Mouse (Mus musculus) testis, adult 2 months (tissue): Measurements from ENCODE around the gene Folr2.

Experiments
- CTCF ChIP-seq: fragments of 200-500 bp; IDR thresholded peaks from 2 replicates; pipeline ENCODE4 v1.5.1; 2012; ENCODE audit warnings: low read depth, mild to moderate bottlenecking, inconsistent platforms, low read length, moderate library complexity; ENCODE audit not compliant: control insufficient read depth, insufficient read depth, insufficient replicate concordance
- POLR2A ChIP-seq: fragments of 200-500 bp; IDR thresholded peaks from 2 replicates; pipeline ENCODE4 v1.6.1; 2012; ENCODE audit warnings: low read depth, mild to moderate bottlenecking, inconsistent platforms, low read length, moderate library complexity; ENCODE audit not compliant: control insufficient read depth

DNA sequence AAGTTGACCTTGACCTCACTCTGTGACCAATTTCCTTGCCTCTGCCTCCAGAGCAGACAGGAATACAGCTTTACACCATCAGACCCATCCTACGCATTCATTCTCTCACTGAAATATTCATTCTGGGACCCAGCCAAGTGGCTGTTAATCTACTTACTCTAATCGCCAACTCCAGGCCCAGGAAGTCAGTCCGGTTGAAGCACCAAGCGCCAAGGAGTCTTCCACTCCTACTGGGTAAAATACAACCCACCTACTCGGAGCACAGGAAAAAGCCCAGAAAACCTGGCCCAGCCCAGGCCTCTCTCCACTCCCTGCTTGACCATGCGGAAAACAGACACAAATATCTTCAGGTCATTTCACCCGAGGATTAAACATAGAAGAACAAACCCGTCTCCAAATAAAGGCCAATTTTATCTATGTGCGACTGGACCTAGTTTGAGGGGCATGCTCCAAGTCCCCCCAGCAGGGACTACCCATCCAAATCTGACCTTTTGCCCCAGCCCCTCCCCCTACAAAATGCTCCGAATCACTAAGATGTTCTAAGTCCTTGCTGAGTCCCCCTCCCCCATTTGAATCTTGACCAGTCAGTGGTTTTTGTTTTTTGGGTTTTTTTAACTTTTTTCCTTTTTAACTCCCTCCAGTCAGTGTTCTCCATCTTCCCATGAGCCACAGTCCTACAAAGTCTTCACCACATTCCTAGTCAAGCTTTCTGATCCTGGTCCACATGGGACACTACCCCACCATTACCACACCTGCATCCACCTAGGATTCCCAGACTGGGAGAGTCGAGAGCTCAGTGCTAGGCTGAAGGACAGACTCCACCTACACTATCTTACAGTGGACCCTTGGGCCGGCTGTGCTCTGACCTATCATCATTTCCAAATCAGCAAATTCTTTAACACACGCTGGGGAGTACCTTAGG is 11.5 kb upstream of the Folr2 start:
- no peak for TF ChIP-seq CTCF
- no peak for TF ChIP-seq POLR2A
